Mouse (Mus musculus) ES-E14 (cell line): ENCODE measurements around the gene Slc33a1. TPM values are rescaled to one million over a fixed set of nuclear protein-coding genes. Genes with fewer than 3 reads are reported as not detected.

Experiments
- DNase-seq: peaks from one replicate; pipeline ENCODE4 v3.0.0-alpha.2; 2013; ENCODE audit warnings: low read depth, low spot score
- H3K27ac ChIP-seq: 2 replicates; pipeline ENCODE4 v1.5.1; 2012; ENCODE audit warnings: low read depth, mild to moderate bottlenecking, low read length, moderate library complexity, mixed read lengths; ENCODE audit not compliant: poor library complexity, insufficient read depth, severe bottlenecking
- H3K36me3 ChIP-seq: 2 replicates; pipeline ENCODE4 v1.6.1; 2012; ENCODE audit warnings: mild to moderate bottlenecking, low read length, moderate library complexity, mixed read lengths; ENCODE audit not compliant: control insufficient read depth, poor library complexity, insufficient read depth, severe bottlenecking
- H3K4me1 ChIP-seq, 2 experiments: fragments of 150-350 bp in 1 of 2; sonication (generic) in 1 of 2; 2 replicates each; pipeline ENCODE4 v1.6.1; 2012; ENCODE audit warnings: low read length in 2 of 2, mild to moderate bottlenecking in 1 of 2, mixed read lengths in 1 of 2; ENCODE audit not compliant: control insufficient read depth in 2 of 2, insufficient read depth in 2 of 2, poor library complexity in 1 of 2
- H3K4me3 ChIP-seq, 2 experiments: fragments of 150-350 bp in 1 of 2; sonication (generic) in 1 of 2; 2 replicates each; pipeline ENCODE4 v1.5.1; 2012; ENCODE audit warnings: low read length in 2 of 2, low read depth in 1 of 2, mild to moderate bottlenecking in 1 of 2, mixed read lengths in 1 of 2; ENCODE audit not compliant: insufficient read depth in 1 of 2, poor library complexity in 1 of 2, severe bottlenecking in 1 of 2
- H3K9ac ChIP-seq: 2 replicates; pipeline ENCODE4 v1.6.1; 2012; ENCODE audit warnings: low read depth, mild to moderate bottlenecking, low read length, mixed read lengths; ENCODE audit not compliant: poor library complexity, insufficient read depth, severe bottlenecking
- H3K9me3 ChIP-seq: fragments of 150-350 bp; sonication (generic); 2 replicates; pipeline ENCODE4 v1.6.1; 2012; ENCODE audit warnings: low read depth, mild to moderate bottlenecking, low read length; ENCODE audit not compliant: control insufficient read depth, insufficient read depth
- CHD2 ChIP-seq: IDR thresholded peaks from 2 replicates; pipeline ENCODE4 v1.6.1; 2014; ENCODE audit warnings: mild to moderate bottlenecking, low read depth, low read length, inconsistent platforms
- HCFC1 ChIP-seq: IDR thresholded peaks from 2 replicates; pipeline ENCODE4 v1.6.1; 2012; ENCODE audit warnings: low read length, inconsistent platforms, borderline replicate concordance; ENCODE audit not compliant: insufficient read depth
- MAFK ChIP-seq: IDR thresholded peaks from 2 replicates; pipeline ENCODE4 v1.6.1; 2014; ENCODE audit warnings: mild to moderate bottlenecking, low read depth, low read length, inconsistent platforms; ENCODE audit not compliant: insufficient read depth
- ZC3H11A ChIP-seq: IDR thresholded peaks from 2 replicates; pipeline ENCODE4 v1.6.1; 2012; ENCODE audit warnings: low read depth, mild to moderate bottlenecking, inconsistent platforms, low read length, borderline replicate concordance
- ZNF384 ChIP-seq: IDR thresholded peaks from 2 replicates; pipeline ENCODE4 v1.6.1; 2012; ENCODE audit warnings: low read depth, low read length, inconsistent platforms
- in situ Hi-C, 2 experiments: fragments of 600-800 bp; cut with MboI; formaldehyde crosslinking; loops; one replicate each; pipeline ENCODE4 v1.15.1; 2025; ENCODE audit warnings: low sequenced_read_pairs in 2 of 2, inconsistent platforms in 1 of 2; ENCODE audit not compliant: unreplicated experiment in 2 of 2
- total RNA-seq: library from RNA; depleted of rRNA; stranded (reverse); fragments of 300-350 nt; gene quantifications from 2 replicates; pipeline ENCODE4 v1.2.3, GENCODE M21; 2012; rRNA removed

Slc33a1 gene
- 22.1 and 27.1 TPM in 2 replicates for total RNA-seq

DNA sequence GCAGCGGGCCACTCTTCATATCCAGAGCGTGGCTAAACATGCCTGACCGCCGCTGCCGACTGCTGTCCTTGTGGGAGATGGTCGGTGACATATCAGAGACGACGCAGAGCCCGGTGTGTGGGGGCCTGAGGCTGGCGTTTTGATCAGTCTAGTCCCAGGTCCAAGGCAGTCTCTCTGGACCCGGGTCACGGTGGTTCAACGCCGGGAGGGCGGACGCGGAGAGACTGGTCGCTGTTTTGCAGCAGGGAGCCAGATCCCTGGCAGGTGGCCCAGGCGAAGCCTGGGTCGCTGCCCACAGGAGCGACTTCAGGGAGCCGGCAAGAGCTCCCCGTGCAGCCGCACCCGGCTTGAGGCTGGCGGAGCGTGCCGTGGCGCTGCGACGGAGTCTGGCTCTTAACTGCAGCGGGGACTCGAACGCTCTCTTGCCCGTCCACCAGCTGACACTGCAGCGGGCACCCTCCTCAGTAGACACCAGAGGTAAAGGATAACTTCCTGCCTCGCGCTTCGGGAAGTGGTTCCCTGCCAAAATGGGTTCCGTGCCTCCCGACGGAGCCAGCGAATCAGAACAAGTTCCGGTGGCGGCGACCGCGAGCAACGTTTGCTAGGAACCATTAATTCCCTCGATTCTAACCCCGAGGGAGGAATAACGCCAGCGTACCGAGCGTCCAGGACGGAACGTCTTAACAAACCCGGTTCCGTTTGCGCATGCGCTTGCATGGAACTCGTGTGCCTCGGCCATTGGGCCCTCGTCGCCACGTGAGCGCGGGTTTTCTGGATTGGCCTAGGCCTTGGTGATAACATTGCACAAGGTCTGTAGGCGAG, at the start of gene Slc33a1:
TSS of gene Slc33a1 (minus strand) at position 669 of the 822 bp plus-strand sequence.
- H3K9ac ChIP-seq = peak within 1 kb of the TSS; percentile 70
- peak; percentile 100 for DNase-seq
- H3K36me3 ChIP-seq = no peaks in the 10 kb centered on the region
- peak within 1 kb of the TSS; percentile 78 to 79 for H3K4me3 ChIP-seq
- in situ Hi-C loops = no loop called here
- H3K4me1 ChIP-seq = peaks cover 0 to 5% of the 10 kb centered on the region in 2 experiments; a peak in 1 of 4 replicates
- peak; percentile 89 for TF ChIP-seq HCFC1
- peak; percentile 61; the same call in 1 of the 2 replicates for TF ChIP-seq CHD2
- no peak for TF ChIP-seq ZNF384
- peak within 1 kb of the TSS; percentile 4; the same call in 1 of the 2 replicates for H3K27ac ChIP-seq
- H3K9me3 ChIP-seq = no peaks in the 10 kb centered on the region

DNA sequence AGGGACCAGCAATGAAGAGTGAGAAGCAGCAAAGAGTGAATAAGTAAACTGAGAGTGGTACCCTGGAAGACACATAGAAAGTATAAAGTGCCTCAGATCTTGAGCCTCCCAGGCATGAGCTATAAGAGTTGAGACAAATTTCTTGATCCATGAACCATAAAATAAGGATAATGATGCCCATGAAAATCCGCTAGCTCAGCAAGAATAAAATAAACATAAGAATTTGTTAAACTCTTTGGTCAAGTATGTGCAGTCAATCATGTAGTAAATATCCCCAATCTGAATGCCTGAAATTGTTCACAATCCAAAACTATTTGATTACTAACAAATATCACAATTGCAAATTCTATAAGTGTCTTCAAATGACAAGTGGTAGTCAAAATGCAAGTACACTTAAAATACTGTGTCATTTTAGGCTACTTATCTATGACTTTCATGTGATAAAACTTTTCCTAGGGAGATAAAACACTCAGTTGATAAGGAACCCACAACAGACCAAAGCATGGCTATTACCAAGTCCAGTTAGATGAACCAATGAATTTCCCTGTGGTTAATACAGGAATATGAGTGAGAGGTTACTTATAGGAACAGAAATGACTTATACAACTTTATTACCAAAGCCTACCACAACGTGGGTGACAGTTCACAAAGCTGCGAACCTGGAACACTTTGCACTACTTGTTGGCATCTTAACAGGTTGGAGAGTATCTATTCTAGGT, 24.3 kb upstream of the Slc33a1 start:
- H3K4me3 ChIP-seq = no peak overlapping the region
- DNase-seq = no peak
- H3K9ac ChIP-seq = no peak overlapping the region
- TF ChIP-seq CHD2 = no peak
- no peak for TF ChIP-seq ZNF384
- 0 out of 2 replicates have a peak, but pooled peaks have one; percentile 29 for TF ChIP-seq MAFK
- TF ChIP-seq ZC3H11A = no peak
- no peak overlapping the region for H3K27ac ChIP-seq
- H3K36me3 ChIP-seq = peaks cover 6% of the 10 kb centered on the region
- no peaks in the 10 kb centered on the region for H3K4me1 ChIP-seq
- H3K9me3 ChIP-seq = no peaks in the 10 kb centered on the region
- in situ Hi-C loops = loop anchor here (25.0 kb wide), 2 partner anchors 1502 to 1948 kb away; no protein-coding TSS in a partner anchor

GRCm38 (mm10) chr3:63986656-63987055, 22.1 kb upstream of the Slc33a1 start:
- Histone ChIP-seq H3K4me1 (no peaks in the 10 kb centered on the region), H3K9me3 (no peaks in the 10 kb centered on the region), H3K36me3 (peaks cover 4% of the 10 kb centered on the region; the same call in 1 of the 2 replicates), H3K4me3 (no peak overlapping the region), H3K27ac (no peak overlapping the region), H3K9ac (no peak overlapping the region)
- no peak for DNase-seq
- in situ Hi-C loops = loop anchor here (25.0 kb wide), 2 partner anchors 1499 to 1951 kb away; no protein-coding TSS in a partner anchor
- TF ChIP-seq ZNF384 (no peak), CHD2 (no peak), HCFC1 (no peak), MAFK (no peak), ZC3H11A (no peak)

- DNase-seq = no peak
- Histone ChIP-seq H3K36me3 (peaks cover 2% of the 10 kb centered on the region; the same call in 1 of the 2 replicates), H3K4me3 (no peak overlapping the region), H3K4me1 (peaks cover 0 to 2% of the 10 kb centered on the region in 2 experiments; a peak in 1 of 4 replicates), H3K9ac (no peak overlapping the region), H3K9me3 (no peaks in the 10 kb centered on the region), H3K27ac (no peak overlapping the region)
- TF ChIP-seq CHD2 (no peak), ZNF384 (no peak), ZC3H11A (no peak), MAFK (no peak), HCFC1 (no peak)
- in situ Hi-C loops = loop anchor here (25.0 kb wide), 2 partner anchors 1491 to 1959 kb away; no protein-coding TSS in a partner anchor
Observed at GRCm38 (mm10) chr3:63977895-63978294, 13.3 kb upstream of the Slc33a1 start.
